Mouse (Mus musculus): Measurements from ENCODE around the gene Papolb.

- TF ChIP-seq CTCF (IDR thresholded peaks at IDR 0.05; ENCODE audit: low read depth) (no peak), EP300 (IDR thresholded peaks at IDR 0.05; ENCODE audit: low read depth) (no peak)
Measured at GRCm38 (mm10) chr5:142512112-142512511, 17.8 kb downstream of the Papolb start.
